Mouse (Mus musculus): ENCODE results near the gene Mphosph9.
"Not testable (repeated sequence)": the region's sequence is repeated elsewhere in the genome, so short reads cannot be mapped to it uniquely, and the experiment has no call there.

The Mphosph9 gene

GRCm38 (mm10) chr5:124233874-124234661, 93.7 kb downstream of the Mphosph9 start:
- DNase-seq = no peak

GRCm38 (mm10) chr5:124233144-124233465, 94.7 kb downstream of the Mphosph9 start:
- DNase-seq = no peak

GRCm38 (mm10) chr5:124232360-124233143, 95.2 kb downstream of the Mphosph9 start:
- no peak for DNase-seq

GRCm38 (mm10) chr5:124230461-124230860, 97.3 kb downstream of the Mphosph9 start:
- no peak for DNase-seq

- DNase-seq = no peak
Observed at GRCm38 (mm10) chr5:124227193-124227592, 100.6 kb downstream of the Mphosph9 start.

GRCm38 (mm10) chr5:124226494-124226893, 101.3 kb downstream of the Mphosph9 start:
- peak; percentile 30 to 71 for DNase-seq

- DNase-seq = no peak
Observed at GRCm38 (mm10) chr5:124225891-124226290, 101.9 kb downstream of the Mphosph9 start.

GRCm38 (mm10) chr5:124224321-124225092, 103.3 kb downstream of the Mphosph9 start:
- DNase-seq = no peak

- DNase-seq = no peak
Observed at GRCm38 (mm10) chr5:124223574-124223973, 104.2 kb downstream of the Mphosph9 start.

- no peak for DNase-seq
Observed at GRCm38 (mm10) chr5:124222696-124223095, 105.1 kb downstream of the Mphosph9 start.

GRCm38 (mm10) chr5:124221736-124222040, 106.1 kb downstream of the Mphosph9 start:
- DNase-seq = no peak

- peak; percentile 65 to 90 for DNase-seq
Observed at GRCm38 (mm10) chr5:124221037-124221735, 106.6 kb downstream of the Mphosph9 start.

- DNase-seq = no peak
Observed at GRCm38 (mm10) chr5:124220551-124220950, 107.2 kb downstream of the Mphosph9 start.

- no peak for DNase-seq
Observed at GRCm38 (mm10) chr5:124219431-124219830, 108.3 kb downstream of the Mphosph9 start.

- DNase-seq = no peak
Observed at GRCm38 (mm10) chr5:124218986-124219385, 108.8 kb downstream of the Mphosph9 start.

GRCm38 (mm10) chr5:124217566-124218249, 110.1 kb downstream of the Mphosph9 start:
- DNase-seq = no peak

- DNase-seq = not testable (repeated sequence)
Observed at GRCm38 (mm10) chr5:124217092-124217491, 110.7 kb downstream of the Mphosph9 start.

- DNase-seq = no peak
Observed at GRCm38 (mm10) chr5:124216403-124216802, 111.4 kb downstream of the Mphosph9 start.

GRCm38 (mm10) chr5:124215647-124216046, 112.1 kb downstream of the Mphosph9 start:
- DNase-seq = no peak

GRCm38 (mm10) chr5:124214516-124215145, 113.1 kb downstream of the Mphosph9 start:
- DNase-seq = peak in 1 of 2 experiments; percentile 20

- peak; percentile 71 to 90 for DNase-seq
Observed at GRCm38 (mm10) chr5:124213588-124214469, 113.9 kb downstream of the Mphosph9 start.
